Mouse (Mus musculus) CH12.LX (cell line): Measurements from ENCODE around the gene Cmas. TPM values are rescaled to one million over a fixed set of nuclear protein-coding genes. Genes with fewer than 3 reads are reported as not detected.

Experiments used
- DNase-seq: peaks from one replicate; pipeline ENCODE4 v3.0.0-alpha.2; 2013; ENCODE audit errors: extremely low read depth
- H3K27ac ChIP-seq: 2 replicates; pipeline ENCODE4 v1.5.1; 2012; ENCODE audit warnings: low read depth, mild to moderate bottlenecking, control low read depth, moderate library complexity; ENCODE audit not compliant: insufficient read depth
- H3K27me3 ChIP-seq: replicated peaks from 2 replicates; pipeline ENCODE3; 2012; ENCODE audit warnings: inconsistent platforms
- H3K36me3 ChIP-seq, 2 experiments: replicated peaks in 1 of 2; 2 replicates each; pipeline versions ENCODE3 to v1.6.1; 2012; ENCODE audit warnings: inconsistent platforms in 1 of 2, low read length in 1 of 2, mild to moderate bottlenecking in 1 of 2, mixed read lengths in 1 of 2, moderate library complexity in 1 of 2; ENCODE audit not compliant: control insufficient read depth in 1 of 2, insufficient read depth in 1 of 2
- H3K4me1 ChIP-seq, 2 experiments: 2 replicates each; pipeline ENCODE4 v1.6.1; 2012; ENCODE audit warnings: inconsistent platforms in 1 of 2, moderate library complexity in 1 of 2; ENCODE audit not compliant: insufficient read depth in 2 of 2, control insufficient read depth in 1 of 2
- H3K4me2 ChIP-seq: 2 replicates; pipeline ENCODE4 v1.6.1; 2012; ENCODE audit warnings: low read depth, mild to moderate bottlenecking, control low read depth; ENCODE audit not compliant: poor library complexity, insufficient read depth, severe bottlenecking
- H3K4me3 ChIP-seq, 3 experiments: fragments of 150-350 bp in 1 of 3; sonication (generic) in 1 of 3; replicated peaks in 1 of 3; 2 replicates each; pipeline versions ENCODE3 to v1.5.1; 2011 to 2012; ENCODE audit warnings: low read depth in 2 of 3, low read length in 2 of 3, mild to moderate bottlenecking in 2 of 3, moderate library complexity in 2 of 3, control low read depth in 1 of 3, improper control_type of control experiment in 1 of 3, inconsistent platforms in 1 of 3, mixed read lengths in 1 of 3; ENCODE audit not compliant: poor library complexity in 1 of 3
- H3K79me2 ChIP-seq: replicated peaks from 2 replicates; pipeline ENCODE4 v1.6.1; 2012; ENCODE audit warnings: mild to moderate bottlenecking, moderate library complexity; ENCODE audit not compliant: control insufficient read depth, poor library complexity, insufficient read depth, severe bottlenecking; ENCODE audit errors: extremely low read depth
- H3K9ac ChIP-seq: 2 replicates; pipeline ENCODE4 v1.6.1; 2012; ENCODE audit warnings: low read depth, mild to moderate bottlenecking, control low read depth, moderate library complexity; ENCODE audit not compliant: insufficient read depth
- H3K9me3 ChIP-seq: replicated peaks from 2 replicates; pipeline ENCODE3; 2012; ENCODE audit warnings: low read length, inconsistent platforms, mixed read lengths
- CHD1 ChIP-seq: IDR thresholded peaks from 2 replicates; pipeline ENCODE4 v1.6.1; 2012; ENCODE audit warnings: low read depth, low read length, improper control_type of control experiment, inconsistent platforms
- CHD2 ChIP-seq: IDR thresholded peaks from 2 replicates; pipeline ENCODE4 v1.6.1; 2011; ENCODE audit warnings: low read length, improper control_type of control experiment
- CTCF ChIP-seq, 2 experiments: IDR thresholded peaks in 1 of 2; conservative IDR thresholded peaks in 1 of 2; 2 replicates each; pipeline ENCODE4 v1.5.1; 2011 to 2012; ENCODE audit warnings: low read depth in 2 of 2, low read length in 2 of 2, improper control_type of control experiment in 1 of 2, inconsistent platforms in 1 of 2, mild to moderate bottlenecking in 1 of 2, moderate library complexity in 1 of 2
- E2F4 ChIP-seq: IDR thresholded peaks from 2 replicates; pipeline ENCODE4 v1.6.1; 2011; ENCODE audit warnings: low read depth, low read length, improper control_type of control experiment; ENCODE audit not compliant: insufficient replicate concordance
- ELF1 ChIP-seq: IDR thresholded peaks from 2 replicates; pipeline ENCODE4 v1.6.1; 2014; ENCODE audit warnings: low read depth, mild to moderate bottlenecking, inconsistent platforms, low read length, improper control_type of control experiment
- EP300 ChIP-seq: IDR thresholded peaks from 2 replicates; pipeline ENCODE4 v1.6.1; 2011; ENCODE audit warnings: low read length, improper control_type of control experiment
- ETS1 ChIP-seq: conservative IDR thresholded peaks from 2 replicates; pipeline ENCODE4 v1.6.1; 2012; ENCODE audit warnings: low read depth, mild to moderate bottlenecking, inconsistent platforms, low read length, improper control_type of control experiment, moderate library complexity
- GABPA ChIP-seq: IDR thresholded peaks from 2 replicates; pipeline ENCODE4 v1.6.1; 2012; ENCODE audit warnings: low read depth, low read length, improper control_type of control experiment, inconsistent platforms; ENCODE audit not compliant: insufficient replicate concordance
- HCFC1 ChIP-seq: IDR thresholded peaks from 2 replicates; pipeline ENCODE4 v1.6.1; 2012; ENCODE audit warnings: low read depth, mild to moderate bottlenecking, inconsistent platforms, low read length, improper control_type of control experiment
- JUN ChIP-seq: IDR thresholded peaks from 2 replicates; pipeline ENCODE4 v1.6.1; 2011; ENCODE audit warnings: low read depth, mild to moderate bottlenecking, low read length, improper control_type of control experiment, moderate library complexity; ENCODE audit not compliant: insufficient read depth
- MAX ChIP-seq: IDR thresholded peaks from 2 replicates; pipeline ENCODE4 v1.6.1; 2011; ENCODE audit warnings: low read length, improper control_type of control experiment
- MAZ ChIP-seq: IDR thresholded peaks from 2 replicates; pipeline ENCODE4 v1.6.1; 2012; ENCODE audit warnings: low read depth, mild to moderate bottlenecking, inconsistent platforms, low read length, improper control_type of control experiment, moderate library complexity
- MEF2A ChIP-seq: IDR thresholded peaks from 2 replicates; pipeline ENCODE4 v1.6.1; 2014; ENCODE audit warnings: low read depth, mild to moderate bottlenecking, inconsistent platforms, low read length, improper control_type of control experiment, borderline replicate concordance
- MXI1 ChIP-seq: IDR thresholded peaks from 2 replicates; pipeline ENCODE4 v1.6.1; 2011; ENCODE audit warnings: mild to moderate bottlenecking, low read depth, low read length, improper control_type of control experiment
- MYC ChIP-seq: IDR thresholded peaks from 2 replicates; pipeline ENCODE4 v1.6.1; 2011; ENCODE audit warnings: low read depth, mild to moderate bottlenecking, improper control_type of control experiment, low read length
- NRF1 ChIP-seq: IDR thresholded peaks from 2 replicates; pipeline ENCODE4 v1.6.1; 2014; ENCODE audit warnings: low read depth, mild to moderate bottlenecking, inconsistent platforms, low read length, improper control_type of control experiment, moderate library complexity
- RAD21 ChIP-seq: IDR thresholded peaks from 2 replicates; pipeline ENCODE4 v1.6.1; 2011; ENCODE audit warnings: low read depth, mild to moderate bottlenecking, low read length, improper control_type of control experiment, moderate library complexity
- RCOR1 ChIP-seq: conservative IDR thresholded peaks from 2 replicates; pipeline ENCODE4 v1.6.1; 2012; ENCODE audit warnings: low read depth, mild to moderate bottlenecking, inconsistent platforms, low read length, improper control_type of control experiment
- SIN3A ChIP-seq: IDR thresholded peaks from 2 replicates; pipeline ENCODE4 v1.6.1; 2012; ENCODE audit warnings: low read length, improper control_type of control experiment, inconsistent platforms
- SMC3 ChIP-seq: IDR thresholded peaks from 2 replicates; pipeline ENCODE4 v1.6.1; 2011; ENCODE audit warnings: low read depth, low read length, improper control_type of control experiment
- TCF12 ChIP-seq: IDR thresholded peaks from 2 replicates; pipeline ENCODE4 v1.6.1; 2014; ENCODE audit warnings: low read depth, mild to moderate bottlenecking, inconsistent platforms, low read length, improper control_type of control experiment
- USF1 ChIP-seq: IDR thresholded peaks from 2 replicates; pipeline ENCODE4 v1.6.1; 2014; ENCODE audit warnings: low read depth, mild to moderate bottlenecking, inconsistent platforms, low read length, improper control_type of control experiment
- ZC3H11A ChIP-seq: IDR thresholded peaks from 2 replicates; pipeline ENCODE4 v1.6.1; 2012; ENCODE audit warnings: low read depth, mild to moderate bottlenecking, inconsistent platforms, low read length, improper control_type of control experiment
- dilution Hi-C: fragments of 300-500 bp; cut with MboI; formaldehyde crosslinking; loops from 2 replicates; pipeline ENCODE4 v1.14.3; 2020; ENCODE audit warnings: low sequenced_read_pairs; ENCODE audit not compliant: extremely low pct_unique_long_range_greater_than_20kb, extremely low pct_ligation_motif_present
- in situ Hi-C: fragments of 300-500 bp; cut with MboI; formaldehyde crosslinking; loops from 3 replicates; pipeline ENCODE4 v1.14.3; 2019; ENCODE audit warnings: low sequenced_read_pairs, low pct_ligation_motif_present, low pct_unique_long_range_greater_than_20kb, mixed read lengths
- polyA plus RNA-seq: library from polyadenylated mRNA; unstranded; fragments of >175 nt; gene quantifications from 2 replicates; pipeline ENCODE4 v1.2.1, GENCODE M21; 2012; ENCODE audit warnings: low read depth; ENCODE audit not compliant: insufficient read length
- total RNA-seq, 2 experiments: library from RNA; depleted of rRNA; stranded (reverse); fragments of 300-350 nt in 1 of 2; fragments of >200 nt in 1 of 2; gene quantifications; 2 replicates each; pipeline ENCODE4 v1.2.3; 2012 to 2014

The Cmas gene
- total and polyA plus RNA-seq, 3 experiments, result 39.5 to 63.9 (median 62.4) TPM

DNA sequence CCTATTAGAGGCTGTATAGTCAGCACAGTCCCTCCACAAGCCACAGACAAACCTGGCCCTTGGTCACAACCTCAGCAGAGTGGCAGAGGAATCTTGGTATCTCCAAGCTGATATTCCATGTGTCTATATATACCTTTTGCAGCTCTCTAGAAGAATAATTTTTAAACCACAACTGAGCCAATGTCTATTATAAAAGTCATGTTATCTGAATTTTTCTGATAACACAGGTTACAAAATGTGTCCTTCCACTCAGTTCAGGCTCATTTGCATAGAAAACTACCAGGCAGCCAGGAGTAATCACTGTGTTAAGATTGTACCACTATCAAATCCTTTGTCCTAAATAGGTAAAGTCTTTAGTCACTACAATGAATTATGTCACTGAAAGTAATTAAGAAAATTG is 47.9 kb downstream of the Cmas start, which contains the start of gene Sult6b2:
Gene Sult6b2, minus strand, starts transcription at position 101 of the 400 bp plus-strand sequence.
- Histone ChIP-seq H3K9me3 (no peaks in the 10 kb centered on the region), H3K9ac (no peak within 1 kb of the TSS), H3K4me1 (peaks cover 8 to 20% of the 10 kb centered on the region in 2 experiments; a peak in 3 of 4 replicates), H3K4me2 (no peak within 1 kb of the TSS), H3K27ac (no peak within 1 kb of the TSS)
- in situ Hi-C loops (no loop called here), dilution Hi-C loops (no loop called here)
- no peak for DNase-seq
- TF ChIP-seq MEF2A (no peak), CHD1 (no peak), GABPA (no peak), SIN3A (no peak)
- TF ChIP-seq, all 38 proteins: peak for 0
- no peak within 1 kb of the TSS for H3K4me3 ChIP-seq
- H3K36me3 ChIP-seq, result no peaks in the 10 kb centered on the region
- H3K27me3 ChIP-seq, result no peaks in the 10 kb centered on the region
- no peaks in the 10 kb centered on the region for H3K79me2 ChIP-seq

DNA sequence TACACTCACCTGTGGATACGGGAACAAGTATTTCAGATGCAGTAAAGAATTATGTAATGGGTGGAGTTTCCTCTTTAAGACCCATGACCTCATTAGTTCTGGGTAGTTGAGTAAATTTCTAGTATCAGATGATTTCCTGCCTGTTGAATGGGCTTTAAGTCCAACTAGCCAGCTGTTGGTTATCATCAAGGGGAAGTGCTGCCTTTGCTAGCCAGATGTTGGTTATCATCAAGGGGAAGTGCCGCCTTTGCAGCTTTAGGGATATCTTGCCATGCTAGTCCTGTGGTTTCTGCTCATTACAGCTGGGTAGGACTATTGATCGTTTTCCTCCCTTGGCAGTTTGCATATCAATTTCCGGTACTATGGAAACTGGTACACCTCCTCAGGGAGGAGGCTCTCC is 49.8 kb downstream of the Cmas start:
- dilution Hi-C loops, result no loop called here
- no peaks in the 10 kb centered on the region for H3K36me3 ChIP-seq
- in situ Hi-C loops, result no loop called here
- peak overlapping the region; percentile 24; the same call in 1 of the 2 replicates for H3K4me2 ChIP-seq
- H3K27me3 ChIP-seq, result no peaks in the 10 kb centered on the region
- H3K4me1 ChIP-seq, result peaks cover 8 to 26% of the 10 kb centered on the region in 2 experiments; a peak in 3 of 4 replicates
- H3K4me3 ChIP-seq, result no peak overlapping the region
- H3K79me2 ChIP-seq, result no peaks in the 10 kb centered on the region
- no peak for DNase-seq
- 0 out of 2 replicates have a peak, but pooled peaks have one; percentile 10 for TF ChIP-seq ETS1
- no peak for TF ChIP-seq ZC3H11A
- no peak for TF ChIP-seq E2F4
- no peak for TF ChIP-seq ELF1
- no peak overlapping the region for H3K9ac ChIP-seq
- no peaks in the 10 kb centered on the region for H3K9me3 ChIP-seq
- H3K27ac ChIP-seq, result no peak overlapping the region

DNA sequence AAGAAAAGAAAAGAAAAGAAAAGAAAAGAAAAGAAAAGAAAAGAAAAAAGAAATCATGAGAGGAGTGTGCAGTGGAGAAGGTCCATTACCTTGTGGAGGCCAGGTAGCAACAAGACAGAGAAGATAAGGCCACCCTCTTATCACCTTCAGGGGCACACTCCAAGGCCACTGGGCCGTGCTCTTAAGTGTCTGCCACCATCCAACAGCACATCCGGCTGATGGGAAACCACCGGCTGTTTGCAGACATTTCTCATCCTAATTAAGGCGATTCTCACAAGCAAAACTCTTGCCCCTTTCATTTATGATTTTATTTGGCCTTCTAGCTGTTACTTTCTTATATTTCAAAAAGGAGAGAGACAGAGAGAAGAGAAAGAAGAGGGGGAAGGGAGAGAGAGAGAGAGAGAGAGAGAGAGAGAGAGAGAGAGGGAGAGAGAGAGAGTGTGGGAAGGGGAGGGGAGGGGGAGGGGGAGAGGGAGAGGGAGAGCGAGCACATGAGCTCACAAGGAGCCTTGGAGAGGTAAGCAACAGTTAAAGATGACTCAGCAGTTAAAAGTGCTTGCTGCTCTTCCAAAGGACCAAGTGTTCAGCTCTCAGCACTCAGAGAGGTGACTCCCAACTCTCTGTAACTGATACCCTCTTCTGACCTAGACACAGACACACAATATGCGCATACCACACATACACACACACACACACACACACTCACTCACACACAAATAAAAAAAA is 53.0 kb downstream of the Cmas start:
- Histone ChIP-seq H3K36me3 (no peaks in the 10 kb centered on the region), H3K4me3 (no peak overlapping the region), H3K9ac (peak overlapping the region; percentile 9; the same call in 1 of the 2 replicates), H3K9me3 (no peaks in the 10 kb centered on the region), H3K27ac (no peak overlapping the region), H3K4me1 (peaks cover 8 to 36% of the 10 kb centered on the region in 2 experiments; a peak in 3 of 4 replicates), H3K4me2 (peak overlapping the region; percentile 69), H3K79me2 (no peaks in the 10 kb centered on the region), H3K27me3 (no peaks in the 10 kb centered on the region)
- dilution Hi-C loops, result no loop called here
- in situ Hi-C loops, result no loop called here
- DNase-seq, result peak; percentile 64
- TF ChIP-seq MYC (peak; percentile 57; the same call in 1 of the 2 replicates), JUN (no peak), MAZ (peak; percentile 61; the same call in 1 of the 2 replicates), SMC3 (no peak), MAX (no peak), USF1 (no peak), TCF12 (no peak), ZC3H11A (no peak), EP300 (no peak), RCOR1 (no peak), RAD21 (no peak), GABPA (no peak), CTCF (conservative IDR thresholded peaks at IDR 0.05 in 1 of 2, IDR thresholded peaks at IDR 0.05 in 1 of 2; ENCODE audit: low read depth in 2 of 2, low read length in 2 of 2) (no peak), ETS1 (no peak), CHD2 (no peak), MXI1 (no peak), NRF1 (no peak), E2F4 (no peak), CHD1 (no peak), HCFC1 (no peak)
